ENCODE assay signal across 25 mouse cellular contexts in genomic region chrX:159899121-159899520, GRCm38 (mm10).
"Had no signal": no experiment of that assay in that cellular context is flagged by ENCODE, and none has a peak within 500 bp of the region (broad histone marks: within the 10 kb centered on the region; RNA-seq: fewer than 3 reads in every experiment).

No protein-coding gene starts in this region.

- H3K4me2 ChIP-seq: heart, embryonic 12.5 days; hindbrain, embryonic 12.5 days; hindbrain, embryonic 14.5 days; intestine, embryonic 15.5 days; kidney, embryonic 15.5 days; limb, embryonic 13.5 days; limb, embryonic 15.5 days; liver, embryonic 12.5 days had no signal

- DNase-seq: gastrocnemius, postnatal 14 days; gastrocnemius, postnatal 36 days; heart, adult 18-20 months; heart, postnatal 14 days; heart, postnatal 36 days; kidney, adult 2 months; kidney, adult 9 months; kidney, postnatal 14 days; kidney, postnatal 36 days; left cerebral cortex, postnatal 4 days had no signal

- H3K27ac ChIP-seq: heart, embryonic 10.5 days; hindbrain, embryonic 12.5 days; hindbrain, embryonic 14.5 days; intestine, embryonic 15.5 days; kidney, embryonic 15.5 days; kidney, postnatal 0 days; layer of hippocampus, adult 2 months; left cerebral cortex, adult 2 months; limb, embryonic 13.5 days; limb, embryonic 15.5 days; liver, embryonic 12.5 days; liver, embryonic 14.5 days had no signal

- H3K4me1 ChIP-seq: heart, embryonic 10.5 days; heart, embryonic 12.5 days; hindbrain, embryonic 12.5 days; intestine, embryonic 15.5 days; kidney, embryonic 15.5 days; limb, embryonic 13.5 days; limb, embryonic 15.5 days; liver, embryonic 12.5 days had no signal

- H3K4me3 ChIP-seq: heart, embryonic 10.5 days; heart, embryonic 12.5 days; hindbrain, embryonic 12.5 days; intestine, embryonic 15.5 days; kidney, embryonic 15.5 days; layer of hippocampus, adult 2 months; left cerebral cortex, adult 2 months; limb, embryonic 13.5 days; limb, embryonic 15.5 days; liver, embryonic 12.5 days had no signal

- H3K36me3 ChIP-seq: heart, embryonic 10.5 days; heart, embryonic 12.5 days; hindbrain, embryonic 12.5 days; intestine, embryonic 15.5 days; kidney, embryonic 15.5 days; limb, embryonic 13.5 days; limb, embryonic 15.5 days; liver, embryonic 12.5 days had no signal

- ATAC-seq: hindbrain, embryonic 16.5 days; intestine, embryonic 15.5 days; intestine, postnatal 0 days; liver, embryonic 12.5 days had no signal

- H3K27me3 ChIP-seq: heart, embryonic 12.5 days; intestine, embryonic 15.5 days; limb, embryonic 15.5 days had no signal

- H3K9ac ChIP-seq: heart, embryonic 12.5 days; hindbrain, embryonic 12.5 days; hindbrain, embryonic 14.5 days; intestine, embryonic 15.5 days; kidney, embryonic 15.5 days; limb, embryonic 13.5 days; limb, embryonic 15.5 days; liver, embryonic 12.5 days; liver, embryonic 14.5 days had no signal

- H3K9me3 ChIP-seq: heart, embryonic 10.5 days; heart, embryonic 12.5 days; hindbrain, embryonic 12.5 days; intestine, embryonic 15.5 days; kidney, embryonic 15.5 days; limb, embryonic 13.5 days; limb, embryonic 15.5 days; liver, embryonic 12.5 days had no signal
